Mouse (Mus musculus): ENCODE measurements around the gene Akr1c14. TPM values are rescaled to one million over a fixed set of nuclear protein-coding genes. Genes with fewer than 3 reads are reported as not detected.
"Not testable (repeated sequence)": the region's sequence is repeated elsewhere in the genome, so short reads cannot be mapped to it uniquely, and the experiment has no call there.

Gene Akr1c14
- total RNA-seq, 2 experiments from 2014 or later, result 1.1 TPM

GRCm38 (mm10) chr13:4119181-4119904, 70.5 kb downstream of the Akr1c14 start:
- no peak for DNase-seq (ENCODE audit: extremely low spot score in 1 of 2, low spot score in 1 of 2)

DNA sequence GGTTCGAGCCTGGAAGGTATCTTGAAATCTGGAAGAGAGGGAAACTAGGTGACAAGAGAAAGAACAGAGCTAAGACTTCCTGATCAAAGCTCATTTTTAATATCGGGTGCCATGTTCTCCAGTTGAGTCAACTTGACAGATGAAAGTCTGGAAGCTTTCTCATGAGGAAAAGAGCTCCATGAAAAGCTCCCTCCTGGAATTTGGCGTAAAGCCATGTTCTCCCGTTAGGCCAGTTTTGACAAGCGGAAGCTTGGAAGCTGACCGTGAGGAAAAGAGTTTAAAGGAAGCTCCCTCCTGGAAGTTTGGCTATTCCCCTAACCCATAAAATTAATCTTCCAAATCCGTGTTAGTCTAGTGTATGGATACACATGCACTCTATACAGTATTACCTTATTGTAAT, 74.3 kb downstream of the Akr1c14 start:
- DNase-seq (ENCODE audit: extremely low spot score in 1 of 2, low spot score in 1 of 2), result no peak

GRCm38 (mm10) chr13:4124471-4124870, 75.7 kb downstream of the Akr1c14 start:
- DNase-seq (ENCODE audit: extremely low spot score in 1 of 2, low spot score in 1 of 2), result not testable (repeated sequence)

GRCm38 (mm10) chr13:4125846-4126245, 77.0 kb downstream of the Akr1c14 start:
- DNase-seq (ENCODE audit: extremely low spot score in 1 of 2, low spot score in 1 of 2), result not testable (repeated sequence)

GRCm38 (mm10) chr13:4129100-4129499, 80.3 kb downstream of the Akr1c14 start:
- DNase-seq (ENCODE audit: extremely low spot score in 1 of 2, low spot score in 1 of 2), result peak in 1 of 2 experiments; percentile 5

DNA sequence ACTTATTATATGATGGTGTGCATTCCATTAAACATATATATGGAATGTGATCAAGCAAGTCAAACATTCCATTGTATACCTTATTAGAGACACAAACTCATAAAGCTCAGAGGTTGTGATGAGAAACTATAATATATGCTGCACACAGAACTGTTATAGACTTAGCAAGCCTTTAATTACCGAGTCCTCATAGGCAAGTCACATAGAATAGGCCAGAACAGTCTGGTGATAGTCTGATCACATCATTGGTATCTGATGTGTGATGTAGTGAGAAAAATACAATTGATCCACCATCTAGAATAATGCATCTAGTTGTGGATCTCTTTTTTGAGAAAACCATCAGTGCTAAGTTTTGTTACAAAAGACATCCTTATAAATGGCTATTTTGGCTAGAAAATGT, 82.5 kb downstream of the Akr1c14 start:
- no peak for DNase-seq (ENCODE audit: extremely low spot score in 1 of 2, low spot score in 1 of 2)

GRCm38 (mm10) chr13:4131721-4132120, 82.9 kb downstream of the Akr1c14 start:
- no peak for DNase-seq (ENCODE audit: extremely low spot score in 1 of 2, low spot score in 1 of 2)

DNA sequence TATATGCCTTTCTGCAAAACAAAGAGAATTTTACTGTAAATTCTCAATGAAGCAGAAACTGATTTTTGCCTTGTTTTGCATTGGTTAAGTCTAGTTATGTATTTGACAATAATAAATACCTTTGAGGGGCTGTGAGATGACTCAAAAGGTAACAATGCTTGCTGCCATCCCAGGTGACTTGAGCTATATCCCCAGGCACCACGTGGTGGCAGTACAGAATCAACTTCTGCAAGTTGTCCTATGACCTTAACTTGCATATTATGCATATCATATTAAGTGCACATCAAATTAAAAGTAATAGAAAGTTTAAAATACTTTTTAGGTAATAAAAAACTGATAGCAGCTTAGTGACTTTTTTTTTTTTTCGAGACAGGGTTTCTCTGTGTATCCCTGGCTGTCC, 84.3 kb downstream of the Akr1c14 start:
- peak in 1 of 2 experiments; percentile 30 for DNase-seq (ENCODE audit: extremely low spot score in 1 of 2, low spot score in 1 of 2)

Other genes starting within 250 kb of the Akr1c14 start
- gene Calml3, start 244.7 kb upstream of the Akr1c14 start, total RNA-seq (2021), result not detected
- gene Calm4, start 211.3 kb upstream of the Akr1c14 start, total RNA-seq (2021), result not detected
- not detected for gene Calm5, start 194.8 kb upstream of the Akr1c14 start, total RNA-seq (2021)
- gene Net1, start 130.8 kb upstream of the Akr1c14 start, total RNA-seq (2021), result 10 to 100 TPM; 33.0 to 38.2 TPM
- gene Tubal3, start 130.7 kb upstream of the Akr1c14 start, total RNA-seq (2021), result not detected
- gene Ucn3, start 103.7 kb upstream of the Akr1c14 start, total RNA-seq (2021), result not detected
- gene Akr1c18, start 101.6 kb downstream of the Akr1c14 start, total RNA-seq (2021), result 1 to 10 TPM; 2.9 to 3.4 TPM
- gene Akr1c13, start 142.1 kb downstream of the Akr1c14 start, total RNA-seq (2021), result not detected
- gene Akr1c19, start 179.7 kb downstream of the Akr1c14 start, total RNA-seq (2021), result not detected
- not detected for gene Akr1c12, start 230.4 kb downstream of the Akr1c14 start, total RNA-seq (2021)

All from layer of hippocampus, postnatal 25 days (tissue).